Mouse (Mus musculus) cerebellum, postnatal 4 days (tissue): ENCODE data around the gene Gfi1.

Experiments
- DNase-seq, 2 experiments: peaks; one replicate each; pipeline ENCODE4 v3.0.0; 2022; ENCODE audit warnings: low spot score in 2 of 2, mixed read lengths in 1 of 2

The Gfi1 gene

DNA sequence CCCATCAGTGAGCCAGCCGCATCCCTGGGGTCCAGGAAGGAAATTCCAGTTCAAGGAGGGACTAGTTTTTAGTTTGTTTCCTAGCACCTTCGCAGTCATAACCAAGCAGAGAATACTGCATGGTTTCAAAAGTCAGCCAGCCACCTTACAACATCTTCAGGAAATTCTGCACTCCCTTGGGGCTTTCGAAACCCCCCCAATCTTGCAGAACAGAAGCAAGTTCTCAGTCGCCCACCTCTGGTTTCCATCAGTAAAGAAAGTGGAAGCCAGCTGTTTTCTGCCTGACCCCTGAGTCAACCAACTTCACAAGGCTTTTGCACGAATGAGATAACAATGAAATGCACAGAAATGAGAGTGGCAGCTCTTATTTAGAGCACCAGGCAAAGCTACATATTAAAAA is 47.4 kb downstream of the Gfi1 start:
- no peak for DNase-seq
